Mouse (Mus musculus) frontal cortex, adult (tissue): ENCODE measurements around the gene Myrip.

Experiments
- ATAC-seq: cut with Nextera tagmentation; 2 replicates; pipeline ENCODE4 v1.9.2; 2017; ENCODE audit warnings: mild to moderate bottlenecking, moderate library complexity, mixed read lengths; ENCODE audit not compliant: low TSS enrichment

Gene Myrip

GRCm38 (mm10) chr9:120455768-120456655, 154.7 kb downstream of the Myrip start:
- peak; percentile 56 for ATAC-seq

- no peak for ATAC-seq
These were observed 169.1 kb downstream of the Myrip start for GRCm38 (mm10) chr9:120470431-120470830.

- no peak for ATAC-seq
These were observed 180.3 kb downstream of the Myrip start for GRCm38 (mm10) chr9:120481644-120482043.

GRCm38 (mm10) chr9:120482382-120482781, 181.1 kb downstream of the Myrip start:
- ATAC-seq, result no peak

- ATAC-seq, result peak; percentile 28; the same call in 1 of the 2 replicates
These were observed 181.8 kb downstream of the Myrip start for GRCm38 (mm10) chr9:120483101-120483500.

GRCm38 (mm10) chr9:120487076-120487475, 185.8 kb downstream of the Myrip start:
- no peak; the same call in 1 of the 2 replicates for ATAC-seq

GRCm38 (mm10) chr9:120491509-120491908, 190.2 kb downstream of the Myrip start:
- no peak for ATAC-seq

GRCm38 (mm10) chr9:120492010-120492399, 190.7 kb downstream of the Myrip start, which contains the start of gene Eif1b:
Gene Eif1b, plus strand, starts transcription at chr9:120492232.
- peak; percentile 4; the same call in 1 of the 2 replicates for ATAC-seq

- peak; percentile 70 for ATAC-seq
These were observed 191.4 kb downstream of the Myrip start for GRCm38 (mm10) chr9:120492400-120493351.

- ATAC-seq, result no peak
These were observed 192.5 kb downstream of the Myrip start for GRCm38 (mm10) chr9:120493781-120494180.

GRCm38 (mm10) chr9:120496691-120497090, 195.4 kb downstream of the Myrip start:
- ATAC-seq, result no peak

- ATAC-seq, result no peak
These were observed 196.7 kb downstream of the Myrip start for GRCm38 (mm10) chr9:120497983-120498382.

GRCm38 (mm10) chr9:120501191-120501902, 200.0 kb downstream of the Myrip start:
- ATAC-seq, result no peak

- peak; percentile 57; the same call in 1 of the 2 replicates for ATAC-seq
These were observed 200.7 kb downstream of the Myrip start for GRCm38 (mm10) chr9:120502013-120502412.

GRCm38 (mm10) chr9:120504423-120504822, 203.1 kb downstream of the Myrip start:
- no peak for ATAC-seq

- ATAC-seq, result no peak
These were observed 210.5 kb downstream of the Myrip start for GRCm38 (mm10) chr9:120511781-120512180.

GRCm38 (mm10) chr9:120516720-120517119, 215.4 kb downstream of the Myrip start:
- ATAC-seq, result no peak

GRCm38 (mm10) chr9:120518946-120519345, 217.6 kb downstream of the Myrip start:
- no peak for ATAC-seq

GRCm38 (mm10) chr9:120519469-120520125, 218.3 kb downstream of the Myrip start:
- ATAC-seq, result peak; percentile 95

- no peak for ATAC-seq
These were observed 219.8 kb downstream of the Myrip start for GRCm38 (mm10) chr9:120521161-120521560.
